Mouse (Mus musculus) liver, adult 2 months (tissue): ENCODE results near the gene Ubl7.

Source experiments
- CTCF ChIP-seq: fragments of 200-500 bp; IDR thresholded peaks from 2 replicates; pipeline ENCODE4 v1.5.1; 2011; ENCODE audit warnings: low read depth, low read length, control low read depth
- POLR2A ChIP-seq: fragments of 200-500 bp; IDR thresholded peaks from 2 replicates; pipeline ENCODE4 v1.6.1; 2011; ENCODE audit warnings: low read length, control low read depth; ENCODE audit not compliant: insufficient read depth; ENCODE audit errors: extremely low read depth

DNA sequence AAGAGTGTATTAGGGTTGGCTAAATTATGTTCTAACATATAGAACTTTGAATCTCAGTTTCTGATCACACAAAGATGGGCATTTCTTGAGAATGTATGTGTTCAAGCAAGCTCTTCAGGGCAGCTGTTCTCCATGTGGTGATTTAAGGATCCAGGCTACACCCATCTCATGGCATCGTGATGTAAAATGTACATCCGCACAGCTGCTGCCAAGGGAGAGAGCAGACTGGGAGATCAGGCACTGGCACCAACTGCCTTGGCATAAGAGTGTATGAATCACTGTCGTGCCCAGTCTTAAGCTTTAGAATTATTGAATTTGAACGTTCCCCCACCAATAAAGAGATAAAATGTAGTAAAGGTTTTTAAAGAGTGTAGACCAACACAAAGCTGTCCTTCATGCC, 43.5 kb upstream of the Ubl7 start:
- TF ChIP-seq POLR2A (no peak), CTCF (no peak)
